Mouse (Mus musculus): ENCODE results near the gene Cdx4. TPM values are rescaled to one million over a fixed set of nuclear protein-coding genes. Genes with fewer than 3 reads are reported as not detected.

Gene Cdx4
- polyA plus RNA-seq (2014; fragmentation: Illumina TruSeq; extraction: RNeasy Lipid Tissue Mini Kit (QIAGEN cat#74804); ENCODE audit: low read depth, low replicate concordance) = not detected

DNA sequence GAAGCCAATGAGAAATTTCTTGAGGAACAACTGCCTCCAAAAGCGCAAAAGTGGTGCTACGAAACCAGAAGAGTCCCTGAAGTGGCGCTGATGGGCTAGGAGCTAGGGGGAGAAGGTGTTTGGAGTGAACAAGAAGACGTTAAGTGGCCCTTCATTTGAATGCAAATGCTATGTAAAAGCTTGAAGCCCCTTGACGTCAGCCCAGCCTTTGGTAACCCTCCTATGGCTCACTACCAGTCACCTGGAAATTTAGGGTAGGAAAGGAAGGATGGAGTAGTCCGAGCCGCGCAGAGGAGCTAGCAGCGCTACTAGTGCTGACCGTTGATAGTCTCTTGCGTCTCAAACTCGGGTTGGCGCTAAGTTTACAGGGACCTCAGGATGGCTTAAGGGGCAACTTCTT is at the start of gene Cdx4:
TSS of gene Cdx4 (plus strand) at position 253 of the 400 bp plus-strand sequence.

DNA sequence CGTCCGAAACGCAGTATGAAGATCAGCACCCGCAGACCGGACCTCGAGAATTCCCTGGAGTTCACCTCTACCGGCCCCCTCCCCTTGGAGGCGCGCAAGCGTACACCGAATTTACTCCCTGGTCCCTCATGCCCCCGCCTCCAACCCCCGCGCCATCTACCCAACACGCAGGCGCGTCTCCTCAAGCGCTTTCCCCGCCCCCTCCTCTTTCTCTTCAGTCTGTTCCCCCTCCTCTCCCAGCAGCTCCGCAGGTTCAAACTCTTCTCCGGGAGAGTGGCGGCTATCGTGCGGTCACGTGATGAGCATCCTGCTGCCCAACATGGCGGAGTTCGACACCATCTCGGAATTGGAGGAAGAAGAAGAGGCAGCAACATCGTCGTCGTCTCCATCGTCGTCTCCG is 35.1 kb downstream of the Cdx4 start, which contains the start of gene Chic1:
TSS of gene Chic1 (plus strand) at position 190 of the 400 bp plus-strand sequence.

Other genes starting within 250 kb of the Cdx4 start
- gene Nap1l2, start 134.8 kb upstream of the Cdx4 start, polyA plus RNA-seq (2014; fragmentation: Illumina TruSeq; extraction: RNeasy Lipid Tissue Mini Kit (QIAGEN cat#74804); ENCODE audit: low read depth, low replicate concordance) = 0.89 TPM
- gene Chic1, start 35.1 kb downstream of the Cdx4 start, polyA plus RNA-seq (2014; fragmentation: Illumina TruSeq; extraction: RNeasy Lipid Tissue Mini Kit (QIAGEN cat#74804); ENCODE audit: low read depth, low replicate concordance) = 2.7 TPM
- 1.3 TPM for gene Tsx, start 93.1 kb downstream of the Cdx4 start, polyA plus RNA-seq (2014; fragmentation: Illumina TruSeq; extraction: RNeasy Lipid Tissue Mini Kit (QIAGEN cat#74804); ENCODE audit: low read depth, low replicate concordance)
- not detected for gene Gm26992, start 100.6 kb downstream of the Cdx4 start, polyA plus RNA-seq (2014; fragmentation: Illumina TruSeq; extraction: RNeasy Lipid Tissue Mini Kit (QIAGEN cat#74804); ENCODE audit: low read depth, low replicate concordance)